Mouse (Mus musculus): Measurements from ENCODE around the gene Pgam2. TPM values are rescaled to one million over a fixed set of nuclear protein-coding genes. Genes with fewer than 3 reads are reported as not detected.
"Not testable (repeated sequence)": the region's sequence is repeated elsewhere in the genome, so short reads cannot be mapped to it uniquely, and the experiment has no call there.

Gene Pgam2
- polyA plus RNA-seq, 1 experiment: 79.5 TPM

DNA sequence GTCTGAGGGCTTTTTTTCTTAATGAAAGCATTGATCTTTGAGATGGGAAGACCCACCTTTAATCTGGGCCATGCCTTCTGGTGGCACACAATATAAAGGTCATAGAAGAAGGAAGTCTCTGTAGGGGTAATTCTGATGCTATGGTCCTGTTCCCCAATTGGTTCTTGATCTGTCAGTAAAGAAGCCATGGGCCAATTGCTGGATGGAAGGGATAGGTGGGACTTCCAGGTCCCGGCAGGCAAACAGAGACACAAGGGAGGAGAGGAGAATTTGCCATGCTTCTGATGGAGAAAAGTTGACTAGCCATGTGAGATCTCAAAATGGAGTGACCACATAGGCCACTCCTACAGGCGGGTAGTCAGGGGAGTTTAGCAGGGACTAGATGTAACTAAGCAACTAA, 15.7 kb upstream of the Pgam2 start:
- DNase-seq: no peak
- no peak for TF ChIP-seq POLR2A (IDR thresholded peaks at IDR 0.05; ENCODE audit: borderline replicate concordance, extremely low read depth, low read depth, low read length)
- TF ChIP-seq CTCF (IDR thresholded peaks at IDR 0.05; ENCODE audit: insufficient read depth, low read length): no peak
- Histone ChIP-seq H3K4me1 (ENCODE audit: control insufficient read depth, insufficient read depth, low read length) (no peaks in the 10 kb centered on the region), H3K4me3 (replicated peaks; ENCODE audit: extremely low read depth, low read depth, low read length) (no peak overlapping the region)
- WGBS: 60% methylated on average over 2 of the region's 2 CpGs

DNA sequence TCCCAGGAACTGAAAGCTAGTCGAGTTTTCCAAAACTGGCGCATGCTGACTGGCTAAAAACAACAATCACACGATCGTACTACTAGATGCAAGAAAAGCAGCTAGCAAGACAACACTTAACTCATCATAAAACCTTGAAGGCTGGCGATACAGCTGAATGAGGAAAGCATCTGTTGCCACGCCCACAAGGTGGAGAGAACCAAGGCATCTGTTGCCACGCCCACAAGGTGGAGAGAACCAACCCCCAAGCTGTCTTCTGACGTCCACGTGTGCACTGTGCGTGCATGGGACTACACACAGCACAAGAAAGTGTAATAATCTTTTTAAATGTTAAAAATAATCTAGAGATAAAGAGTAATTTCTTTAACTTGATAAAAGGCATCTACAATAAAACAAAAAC, 9.8 kb upstream of the Pgam2 start:
- TF ChIP-seq CTCF (IDR thresholded peaks at IDR 0.05; ENCODE audit: insufficient read depth, low read length) (no peak), POLR2A (IDR thresholded peaks at IDR 0.05; ENCODE audit: borderline replicate concordance, extremely low read depth, low read depth, low read length) (no peak)
- Histone ChIP-seq H3K4me1 (ENCODE audit: control insufficient read depth, insufficient read depth, low read length) (no peaks in the 10 kb centered on the region), H3K4me3 (replicated peaks; ENCODE audit: extremely low read depth, low read depth, low read length) (no peak overlapping the region)
- no peak for DNase-seq
- 64% methylated on average over 10 of the region's 10 CpGs for WGBS

GRCm38 (mm10) chr11:5809487-5809886, 6.0 kb upstream of the Pgam2 start:
- not testable (repeated sequence) for DNase-seq; H3K4me1 ChIP-seq (ENCODE audit: control insufficient read depth, insufficient read depth, low read length); H3K4me3 ChIP-seq (replicated peaks; ENCODE audit: extremely low read depth, low read depth, low read length)
- WGBS: 87% methylated on average over 4 of the region's 4 CpGs

GRCm38 (mm10) chr11:5807956-5808355, 4.4 kb upstream of the Pgam2 start:
- TF ChIP-seq POLR2A (IDR thresholded peaks at IDR 0.05; ENCODE audit: borderline replicate concordance, extremely low read depth, low read depth, low read length): no peak
- no peak for TF ChIP-seq CTCF (IDR thresholded peaks at IDR 0.05; ENCODE audit: insufficient read depth, low read length)
- 86% methylated on average over 9 of the region's 9 CpGs for WGBS
- peaks cover under 1% of the 10 kb centered on the region; the same call in 1 of the 2 replicates for H3K4me1 ChIP-seq (ENCODE audit: control insufficient read depth, insufficient read depth, low read length)
- no peak overlapping the region for H3K4me3 ChIP-seq (replicated peaks; ENCODE audit: extremely low read depth, low read depth, low read length)
- no peak for DNase-seq

DNA sequence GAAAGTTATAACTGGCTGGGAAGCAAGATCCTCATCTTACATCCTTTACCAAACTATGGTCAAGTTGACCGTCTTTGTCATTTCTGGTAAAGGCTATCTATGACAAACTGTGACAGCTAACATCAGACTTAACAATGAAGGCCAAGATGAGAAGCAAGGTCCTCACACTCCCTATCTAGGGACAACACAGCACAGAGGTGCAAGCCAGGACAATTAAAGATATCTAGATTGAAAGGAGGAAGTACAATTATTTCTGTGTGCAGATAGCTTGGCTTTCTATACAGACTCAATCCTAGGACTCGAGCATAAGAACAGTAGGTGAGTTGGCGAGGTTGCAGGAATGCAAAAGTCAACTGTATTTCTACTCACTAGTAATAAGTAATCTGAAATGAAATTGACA, 2.2 kb upstream of the Pgam2 start:
- no peak for DNase-seq
- Histone ChIP-seq H3K4me1 (ENCODE audit: control insufficient read depth, insufficient read depth, low read length) (peaks cover 9% of the 10 kb centered on the region; the same call in 1 of the 2 replicates), H3K4me3 (replicated peaks; ENCODE audit: extremely low read depth, low read depth, low read length) (no peak overlapping the region)
- TF ChIP-seq POLR2A (IDR thresholded peaks at IDR 0.05; ENCODE audit: borderline replicate concordance, extremely low read depth, low read depth, low read length): no peak
- TF ChIP-seq CTCF (IDR thresholded peaks at IDR 0.05; ENCODE audit: insufficient read depth, low read length): no peak
- 71% methylated on average over 3 of the region's 3 CpGs for WGBS

DNA sequence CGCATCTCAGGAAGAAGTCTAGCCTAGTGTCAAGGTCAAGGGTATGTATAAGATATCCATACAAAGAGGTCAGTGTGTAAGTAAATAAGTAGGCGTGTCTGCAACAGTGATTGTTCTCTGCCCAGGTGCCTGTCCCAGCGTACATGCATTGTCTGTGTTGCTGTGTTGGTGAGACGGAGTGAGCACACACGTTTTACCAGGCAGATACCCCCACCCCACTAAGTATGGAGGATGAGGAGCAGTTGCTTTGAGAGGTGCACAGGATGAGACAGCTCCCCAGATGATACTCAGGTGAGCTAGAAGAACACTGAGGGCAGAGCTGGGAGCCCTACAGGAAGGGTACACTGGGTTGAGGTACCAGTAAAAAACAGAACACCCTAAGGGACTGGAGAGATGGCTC, 641 bp upstream of the Pgam2 start:
- WGBS: 46% methylated on average over 5 of the region's 5 CpGs
- TF ChIP-seq POLR2A (IDR thresholded peaks at IDR 0.05; ENCODE audit: borderline replicate concordance, extremely low read depth, low read depth, low read length) (no peak), CTCF (IDR thresholded peaks at IDR 0.05; ENCODE audit: insufficient read depth, low read length) (no peak)
- Histone ChIP-seq H3K4me1 (ENCODE audit: control insufficient read depth, insufficient read depth, low read length) (peaks cover 15% of the 10 kb centered on the region), H3K4me3 (replicated peaks; ENCODE audit: extremely low read depth, low read depth, low read length) (no peak overlapping the region)
- no peak for DNase-seq

GRCm38 (mm10) chr11:5802457-5803217, 896 bp downstream of the Pgam2 start:
- no peak for TF ChIP-seq CTCF (IDR thresholded peaks at IDR 0.05; ENCODE audit: insufficient read depth, low read length)
- no peak for TF ChIP-seq POLR2A (IDR thresholded peaks at IDR 0.05; ENCODE audit: borderline replicate concordance, extremely low read depth, low read depth, low read length)
- H3K4me3 ChIP-seq (replicated peaks; ENCODE audit: extremely low read depth, low read depth, low read length): no peak overlapping the region

GRCm38 (mm10) chr11:5802005-5802404, 1.5 kb downstream of the Pgam2 start:
- TF ChIP-seq CTCF (IDR thresholded peaks at IDR 0.05; ENCODE audit: insufficient read depth, low read length) (no peak), POLR2A (IDR thresholded peaks at IDR 0.05; ENCODE audit: borderline replicate concordance, extremely low read depth, low read depth, low read length) (no peak)
- Histone ChIP-seq H3K4me3 (replicated peaks; ENCODE audit: extremely low read depth, low read depth, low read length) (no peak overlapping the region), H3K4me1 (ENCODE audit: control insufficient read depth, insufficient read depth, low read length) (peaks cover 15% of the 10 kb centered on the region)
- no peak for DNase-seq
- 62% methylated on average over 12 of the region's 12 CpGs for WGBS

More at GRCm38 (mm10) chr11:5802457-5803217, 896 bp downstream of the Pgam2 start:
- DNase-seq: no peak
- H3K4me1 ChIP-seq (ENCODE audit: control insufficient read depth, insufficient read depth, low read length): peaks cover 15% of the 10 kb centered on the region
- WGBS: 45% methylated on average over 8 of the region's 8 CpGs

- DNase-seq: no peak
- H3K4me1 ChIP-seq (ENCODE audit: control insufficient read depth, insufficient read depth, low read length): peaks cover 15% of the 10 kb centered on the region
- no peak overlapping the region for H3K4me3 ChIP-seq (replicated peaks; ENCODE audit: extremely low read depth, low read depth, low read length)
- 91% methylated on average over 16 of the region's 16 CpGs for WGBS
- TF ChIP-seq POLR2A (IDR thresholded peaks at IDR 0.05; ENCODE audit: borderline replicate concordance, extremely low read depth, low read depth, low read length) (no peak), CTCF (IDR thresholded peaks at IDR 0.05; ENCODE audit: insufficient read depth, low read length) (no peak)
Measured at GRCm38 (mm10) chr11:5801511-5801910, 2.0 kb downstream of the Pgam2 start.
